Mouse (Mus musculus) cerebellum, adult 2 months (tissue): Measurements from ENCODE around the gene Rimbp3. TPM values are rescaled to one million over a fixed set of nuclear protein-coding genes. Genes with fewer than 3 reads are reported as not detected.
A peak's percentile ranks its signal among the peaks of the same experiment; 100 is the strongest.
"Not testable (repeated sequence)": the region's sequence is repeated elsewhere in the genome, so short reads cannot be mapped to it uniquely, and the experiment has no call there.

Source experiments
- DNase-seq, 2 experiments: peaks; one replicate each; pipeline ENCODE4 v3.0.0; 2021
- H3K27ac ChIP-seq: fragments of 200-500 bp; 2 replicates; pipeline ENCODE4 v1.5.1; 2012; ENCODE audit warnings: low read length, control low read depth, inconsistent platforms; ENCODE audit not compliant: insufficient read depth
- H3K27me3 ChIP-seq: fragments of 200-500 bp; 2 replicates; pipeline ENCODE4 v1.6.1; 2012; ENCODE audit warnings: inconsistent platforms, mild to moderate bottlenecking, low read length, moderate library complexity; ENCODE audit not compliant: control insufficient read depth, insufficient read depth
- H3K4me1 ChIP-seq: fragments of 200-500 bp; 2 replicates; pipeline ENCODE4 v1.6.1; 2011; ENCODE audit warnings: low read length; ENCODE audit not compliant: control insufficient read depth, insufficient read depth
- H3K4me3 ChIP-seq: fragments of 200-500 bp; replicated peaks from 2 replicates; pipeline ENCODE3; 2011; ENCODE audit warnings: mild to moderate bottlenecking, low read depth, low read length, control low read depth; ENCODE audit not compliant: insufficient read depth
- CTCF ChIP-seq: fragments of 200-500 bp; IDR thresholded peaks from 2 replicates; pipeline ENCODE4 v1.5.1; 2011; ENCODE audit warnings: low read depth, mild to moderate bottlenecking, control low read depth, low read length, moderate library complexity, borderline replicate concordance; ENCODE audit not compliant: insufficient read depth
- POLR2A ChIP-seq: fragments of 200-500 bp; IDR thresholded peaks from 2 replicates; pipeline ENCODE4 v1.6.1; 2011; ENCODE audit warnings: low read length, control low read depth, borderline replicate concordance; ENCODE audit not compliant: insufficient read depth
- WGBS: fragments of 180-500 bp; shearing (Covaris S2); methylation state at CpG from one replicate; pipeline ENCODE4 v1.1.7; 2018; 5-methylcytosine and 5-hydroxymethylcytosine counted together
- polyA plus RNA-seq: library from polyadenylated mRNA; depleted of rRNA; stranded (reverse); fragments of >200 nt; gene quantifications from 2 replicates; pipeline ENCODE4 v1.2.3, GENCODE M21; 2012

The Rimbp3 gene
- polyA plus RNA-seq, 1 experiment, result 0.57 TPM

- H3K27me3 ChIP-seq, result no peaks in the 10 kb centered on the region
- DNase-seq, result no peak
These were observed 17.2 kb downstream of the Rimbp3 start for GRCm38 (mm10) chr16:17225584-17225983.

GRCm38 (mm10) chr16:17226496-17226895, 18.1 kb downstream of the Rimbp3 start:
- no peak overlapping the region for H3K4me3 ChIP-seq
- H3K4me1 ChIP-seq, result no peaks in the 10 kb centered on the region
- H3K27ac ChIP-seq, result no peak overlapping the region
- TF ChIP-seq POLR2A, result no peak
- no peak for TF ChIP-seq CTCF
- H3K27me3 ChIP-seq, result no peaks in the 10 kb centered on the region
- no peak for DNase-seq

More at GRCm38 (mm10) chr16:17225584-17225983, 17.2 kb downstream of the Rimbp3 start:
- TF ChIP-seq CTCF (no peak), POLR2A (no peak)
- Histone ChIP-seq H3K27ac (no peak overlapping the region), H3K4me1 (no peaks in the 10 kb centered on the region), H3K4me3 (no peak overlapping the region)
- 87% methylated on average over 5 of the region's 5 CpGs for WGBS

- not testable (repeated sequence) for H3K27me3 ChIP-seq, DNase-seq, H3K4me1 ChIP-seq, H3K4me3 ChIP-seq, H3K27ac ChIP-seq
- WGBS, result 96% methylated on average over 2 of the region's 2 CpGs
These were observed 23.1 kb downstream of the Rimbp3 start for GRCm38 (mm10) chr16:17231523-17231922.

- DNase-seq, result peak; percentile 91 to 94
- 3% methylated on average over 59 of the region's 59 CpGs for WGBS
- Histone ChIP-seq H3K27ac (peak within 1 kb of the TSS; percentile 67), H3K4me1 (peaks cover 4% of the 10 kb centered on the region), H3K4me3 (peak within 1 kb of the TSS; percentile 76), H3K27me3 (no peaks in the 10 kb centered on the region)
- TF ChIP-seq CTCF, result no peak
- TF ChIP-seq POLR2A, result peak; percentile 72
These were observed 24.6 kb downstream of the Rimbp3 start, which contains the start of gene Hic2 for GRCm38 (mm10) chr16:17232794-17233701. Gene Hic2, plus strand, starts transcription at chr16:17233572.

- TF ChIP-seq POLR2A, result no peak
- TF ChIP-seq CTCF, result no peak
- peaks cover 4% of the 10 kb centered on the region for H3K4me1 ChIP-seq
These were observed 25.5 kb downstream of the Rimbp3 start for GRCm38 (mm10) chr16:17233702-17234498.

GRCm38 (mm10) chr16:17234499-17234895, 26.1 kb downstream of the Rimbp3 start:
- peak overlapping the region; percentile 76 for H3K4me3 ChIP-seq
- whole genome bisulfite sequencing, result 2% methylated on average over 12 of the region's 12 CpGs
- DNase-seq, result peak; percentile 38 to 46
- H3K27ac ChIP-seq, result no peak overlapping the region
- TF ChIP-seq CTCF (no peak), POLR2A (no peak)
- peaks cover 6% of the 10 kb centered on the region for H3K4me1 ChIP-seq
- H3K27me3 ChIP-seq, result no peaks in the 10 kb centered on the region

More at GRCm38 (mm10) chr16:17233702-17234498, 25.5 kb downstream of the Rimbp3 start:
- Histone ChIP-seq H3K27me3 (no peaks in the 10 kb centered on the region), H3K4me3 (peak overlapping the region; percentile 76), H3K27ac (peak overlapping the region; percentile 67)
- peak; percentile 31 to 52 for DNase-seq
- under 1% methylated on average over 62 of the region's 62 CpGs for WGBS

- 12% methylated on average over 9 of the region's 9 CpGs for WGBS
- peak; percentile 46 to 51 for DNase-seq
These were observed 26.7 kb downstream of the Rimbp3 start for GRCm38 (mm10) chr16:17234916-17235665.

More at GRCm38 (mm10) chr16:17234916-17235665, 26.7 kb downstream of the Rimbp3 start:
- Histone ChIP-seq H3K4me3 (peak overlapping the region; percentile 5), H3K27me3 (no peaks in the 10 kb centered on the region), H3K27ac (no peak overlapping the region), H3K4me1 (peaks cover 6% of the 10 kb centered on the region)
- TF ChIP-seq POLR2A (no peak), CTCF (no peak)
